ENCODE assay signal across 8 mouse cellular contexts in genomic region chr13:73764256-73764775, GRCm38 (mm10). TPM values are rescaled to one million over a fixed set of nuclear protein-coding genes. Genes with fewer than 3 reads are reported as not detected.
DNase-seq lines count a peak whose midpoint lies in the region; ATAC-seq lines count a peak whose summit lies in the region.

No protein-coding gene starts in this region.

- H3K9me3 ChIP-seq in forebrain, embryonic 14.5 days (replicated peaks; ENCODE audit: control insufficient read depth, low read length) = no peaks in the 10 kb centered on the region

- WGBS in forebrain, embryonic 14.5 days = under 1% methylated on average over 11 of the region's 11 CpGs

- peak overlapping the region; percentile 55 for H3K27ac ChIP-seq in forebrain, embryonic 14.5 days (ENCODE audit: low read depth, low read length)

- peak; percentile 50 for DNase-seq in ovary, postnatal 36 days (ENCODE audit: low spot score)
- no peak for DNase-seq in ovary, postnatal 10 days (ENCODE audit: low spot score)
- peak; percentile 49 for DNase-seq in forebrain, embryonic 14.5 days (ENCODE audit: low spot score)
- DNase-seq in kidney, adult 18-20 months = peak; percentile 60
- DNase-seq in lung, postnatal 10 days = peak; percentile 45
- DNase-seq in right cerebral cortex, adult 2 months (ENCODE audit: low spot score in 2 of 2) = no peak
- no peak for DNase-seq in right cerebral cortex, postnatal 10 days (ENCODE audit: low spot score in 2 of 2)

- H3K36me3 ChIP-seq in forebrain, embryonic 14.5 days (ENCODE audit: control insufficient read depth, insufficient read depth, low read length) = no peaks in the 10 kb centered on the region

- ATAC-seq in forebrain, embryonic 14.5 days = peak; percentile 44; the same call in 1 of the 2 replicates
- ATAC-seq in monocyte, adult 5-6 weeks (replicated peaks; ENCODE audit: insufficient number of reproducible peaks, low FRiP score, low TSS enrichment, poor library complexity, severe bottlenecking) = no peak

- H3K4me3 ChIP-seq in forebrain, embryonic 14.5 days (ENCODE audit: low read depth, low read length) = peak overlapping the region; percentile 68

- H3K9ac ChIP-seq in forebrain, embryonic 14.5 days (ENCODE audit: low read length) = peak overlapping the region; percentile 77

- no peaks in the 10 kb centered on the region for H3K27me3 ChIP-seq in forebrain, embryonic 14.5 days (replicated peaks; ENCODE audit: control insufficient read depth, insufficient read depth, low read length)

- H3K4me1 ChIP-seq in forebrain, embryonic 14.5 days (ENCODE audit: control insufficient read depth, insufficient read depth, low read length) = peaks cover 8% of the 10 kb centered on the region; the same call in 1 of the 2 replicates

- H3K4me2 ChIP-seq in forebrain, embryonic 14.5 days (ENCODE audit: low read length) = peak overlapping the region; percentile 86

RNA-seq across cellular contexts. Expression of gene Slc12a7, which starts 31.4 kb away (rescaled TPM):
- polyA plus RNA-seq in forebrain, embryonic 14.5 days (2014; fragmentation: Nextera tagmentation; extraction: Ambion mirVana) = 14.5 and 16.6 TPM in 2 replicates
- 13.8 to 45.3 TPM (median 22.3 TPM) in 3 replicates for total RNA-seq in monocyte, adult 5-6 weeks (2017)

RNA-seq across cellular contexts. Expression of gene Slc6a19, which starts 59.7 kb away (rescaled TPM):
- polyA plus RNA-seq in forebrain, embryonic 14.5 days (2014; fragmentation: Nextera tagmentation; extraction: Ambion mirVana) = 0.28 and 0.41 TPM in 2 replicates
- 0.19 to 0.21 TPM in 2 of 3 replicates, not detected in the other for total RNA-seq in monocyte, adult 5-6 weeks (2017)

Comparison
In these comparisons a context has a peak if more than half of its experiments do, and no peak if none do; other contexts are left out.
1. DNase-seq: peak in ovary, postnatal 36 days (single experiment), forebrain, embryonic 14.5 days (single experiment), kidney, adult 18-20 months (single experiment) and lung, postnatal 10 days (single experiment); none in ovary, postnatal 10 days (single experiment), right cerebral cortex, adult 2 months (0 of 2) and right cerebral cortex, postnatal 10 days (0 of 2).